Mouse (Mus musculus) gastrocnemius, postnatal 25 days (tissue): ENCODE results near the gene Sdha. TPM values are rescaled to one million over a fixed set of nuclear protein-coding genes. Genes with fewer than 3 reads are reported as not detected.

ENCODE experiments used
- DNase-seq: peaks from one replicate; pipeline ENCODE4 v3.0.0; 2022
- long read RNA-seq, 2 experiments: library from polyadenylated mRNA; stranded (forward); transcript quantifications; one replicate each; pipeline ENCODE4 v2.0.0; 2021
- total RNA-seq, 2 experiments: library from RNA; stranded (reverse); gene quantifications; 1 replicate in 1 of 2; 2 replicates in 1 of 2; pipeline ENCODE4 v1.2.3; 2021

Gene Sdha
- 100 to 1,000 TPM; 660 to 663 TPM for total RNA-seq
- long read RNA-seq, experiment 1, transcript Sdha-201 (15 exons, 2,900 nt) = major isoform, 489 of 743 reads
- long read RNA-seq, experiment 1, transcript Sdha-206 (2 exons, 858 nt) = minor isoform, 14 of 743 reads
- long read RNA-seq, experiment 1, partial matches to known transcripts = 74 of 743 reads
- long read RNA-seq, experiment 1, other reads (novel, unspliced or antisense) = 166 of 743 reads
- long read RNA-seq, experiment 2, transcript Sdha-201 (15 exons, 2,900 nt) = major isoform, 826 of 1,047 reads
- long read RNA-seq, experiment 2, partial matches to known transcripts = 102 of 1,047 reads
- long read RNA-seq, experiment 2, other reads (novel, unspliced or antisense) = 115 of 1,047 reads

GRCm38 (mm10) chr13:74349566-74350434, at the start of gene Sdha, which contains the start of gene Ccdc127:
TSS of gene Sdha (minus strand) at chr13:74350280.
TSS of gene Ccdc127 (plus strand) at chr13:74350309.
- DNase-seq = peak; percentile 95

DNA sequence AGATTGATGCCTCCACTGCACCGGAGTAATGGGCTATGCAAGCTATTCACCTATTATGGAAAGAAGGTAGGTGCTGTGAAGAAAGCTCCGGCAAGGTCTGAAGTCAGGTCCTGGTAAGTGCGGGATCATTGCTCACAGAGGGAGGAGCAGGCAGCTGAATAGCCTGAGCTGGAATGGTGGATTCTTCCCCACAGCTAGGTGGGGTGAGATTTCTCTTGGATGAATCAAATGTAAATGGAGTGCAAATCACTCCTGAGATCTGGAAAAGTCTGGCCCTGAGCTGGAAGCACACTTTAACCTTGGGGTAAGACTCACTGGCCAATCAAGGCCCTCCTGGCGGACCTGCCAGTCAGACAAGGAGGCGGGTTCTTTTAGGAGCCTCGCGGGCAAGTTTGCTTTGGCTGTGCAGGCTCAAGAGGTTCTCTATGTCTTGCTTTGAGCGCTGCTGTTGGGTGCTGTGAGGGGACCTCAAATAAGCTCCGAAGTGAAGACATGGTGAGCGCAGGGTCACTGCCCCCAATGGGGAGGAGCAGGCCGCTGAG, 49.3 kb upstream of the Sdha start, which contains the start of gene Ftl1-ps1:
Gene Ftl1-ps1, plus strand, starts transcription at position 397 of the 542 bp plus-strand sequence.
- no peak for DNase-seq

- DNase-seq = no peak
Observed at GRCm38 (mm10) chr13:74391156-74391555, 41.1 kb upstream of the Sdha start.

DNA sequence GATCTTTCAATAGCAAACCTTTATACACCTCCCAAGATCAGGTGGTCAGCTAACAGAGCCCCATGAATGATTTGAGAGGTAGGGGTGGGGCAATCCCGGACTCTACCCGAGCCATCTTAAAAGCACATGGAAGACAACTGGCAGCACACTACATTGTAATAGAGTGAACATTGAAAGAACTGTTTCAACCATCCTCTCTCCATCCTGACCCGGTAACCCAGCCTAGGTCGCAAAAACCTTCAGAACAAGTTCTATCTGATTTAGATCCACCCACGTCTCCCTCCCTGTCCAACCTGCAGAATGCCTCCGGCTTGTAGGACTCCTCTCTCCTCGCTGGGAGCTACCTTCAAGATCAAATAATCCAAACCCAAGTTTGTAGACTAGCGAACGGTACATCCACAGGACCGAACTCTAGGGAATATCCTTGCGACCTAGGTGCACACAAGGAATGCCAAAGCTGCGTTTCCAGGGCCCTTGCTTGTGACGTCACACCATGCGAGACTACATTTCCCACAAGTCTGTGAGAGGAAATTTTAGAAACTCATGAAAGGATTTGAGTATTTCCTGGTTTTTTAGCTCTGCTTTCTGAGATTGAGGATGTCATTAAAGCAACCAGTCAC, 40.4 kb upstream of the Sdha start, which contains the start of gene Zfp72:
Gene Zfp72, minus strand, starts transcription at position 466 of the 620 bp plus-strand sequence.
- DNase-seq = peak; percentile 36

DNA sequence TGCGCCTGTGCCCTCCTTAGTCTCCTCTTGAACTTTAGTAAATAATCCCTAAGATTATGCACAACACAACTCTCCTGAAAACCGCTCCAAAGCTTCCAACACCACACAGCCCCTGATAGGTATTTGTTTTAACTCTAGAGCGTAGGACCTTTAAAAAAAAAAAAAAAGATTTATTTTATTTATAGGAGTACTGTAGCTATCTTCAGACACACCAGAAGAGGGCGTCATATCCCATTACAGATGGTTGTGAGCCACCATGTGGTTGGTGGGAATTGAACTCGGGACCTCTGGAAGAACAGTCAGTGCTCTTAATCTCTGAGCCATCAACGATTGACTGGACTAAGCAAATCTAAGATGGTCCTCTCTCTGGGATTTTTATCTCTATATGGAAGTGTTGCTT, 39.6 kb upstream of the Sdha start:
- DNase-seq = no peak

DNA sequence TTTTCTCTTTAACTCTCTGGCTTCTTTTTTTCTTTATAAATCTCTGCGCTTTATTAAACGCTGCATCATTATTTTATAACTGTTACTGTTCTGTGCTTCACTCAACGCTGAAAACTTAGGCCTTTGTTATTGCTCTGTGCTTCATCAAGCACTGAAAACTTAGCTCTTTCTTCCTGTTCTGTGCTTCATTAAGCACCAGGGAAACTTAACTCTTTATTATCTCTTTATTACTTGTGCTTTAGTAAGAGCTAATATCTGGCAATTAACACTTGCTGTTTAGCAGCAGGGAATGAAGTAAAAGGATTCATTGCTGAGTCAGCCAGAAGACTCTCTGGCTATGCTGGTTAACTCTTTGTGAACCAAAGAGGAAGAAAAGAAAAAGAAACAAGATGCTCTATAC, 32.2 kb upstream of the Sdha start:
- DNase-seq = no peak

DNA sequence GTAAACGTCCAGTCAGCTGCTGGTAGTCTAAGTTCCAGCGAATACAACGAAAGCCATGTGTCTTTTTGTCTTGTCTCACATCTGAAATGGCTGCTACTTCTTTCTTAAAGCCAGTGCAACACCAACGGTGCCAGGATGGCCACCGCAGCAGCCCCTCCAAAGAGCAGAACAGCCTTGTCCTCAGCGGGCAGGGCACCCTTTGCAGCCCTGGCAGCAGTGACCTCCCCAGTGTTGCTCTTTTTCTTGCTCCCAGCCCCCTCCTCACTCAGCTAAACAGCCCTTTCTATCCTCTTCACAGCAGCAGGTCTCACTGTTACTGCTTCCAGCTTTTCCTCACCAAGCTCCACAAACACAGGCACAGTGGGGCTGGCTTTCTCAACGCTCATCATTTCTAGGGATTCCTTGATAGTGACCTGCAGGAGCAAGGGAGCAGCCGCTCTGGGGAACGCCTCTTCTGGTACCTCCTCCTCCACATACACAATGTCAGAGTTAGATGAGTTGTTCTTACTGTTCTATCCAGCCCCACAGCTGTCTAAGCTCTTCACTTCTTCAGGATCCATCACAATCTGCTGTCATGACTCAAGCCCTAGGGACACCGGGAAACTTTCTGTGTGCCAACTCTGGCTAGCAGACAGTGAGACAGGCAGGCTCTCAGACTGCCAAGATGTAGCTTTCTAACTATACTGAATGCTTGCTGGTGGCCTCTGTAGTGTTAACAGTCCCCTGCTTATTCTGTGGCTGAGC, 31.6 kb upstream of the Sdha start:
- DNase-seq = no peak

DNA sequence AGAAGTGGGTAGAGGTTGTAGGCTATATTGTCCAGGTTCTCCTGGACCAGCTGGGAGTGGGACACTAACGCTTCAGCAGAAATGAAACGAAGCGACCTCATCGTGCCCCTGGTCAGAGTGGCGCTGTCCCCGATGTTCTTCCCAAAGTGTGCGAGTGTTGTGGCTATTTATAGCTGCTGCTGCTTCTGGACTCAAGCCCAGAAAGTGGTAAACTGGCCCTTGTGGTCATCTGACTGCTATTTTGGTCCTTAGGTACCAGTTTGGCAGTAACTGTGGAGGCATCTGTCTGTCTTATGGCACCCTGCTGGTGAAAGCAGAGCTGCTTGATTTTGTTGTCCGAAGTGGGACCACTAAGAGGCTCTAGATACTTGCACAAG, 13.8 kb upstream of the Sdha start, which contains the start of gene Lrrc14b:
Gene Lrrc14b, minus strand, starts transcription at position 147 of the 377 bp plus-strand sequence.
- peak; percentile 76 for DNase-seq

DNA sequence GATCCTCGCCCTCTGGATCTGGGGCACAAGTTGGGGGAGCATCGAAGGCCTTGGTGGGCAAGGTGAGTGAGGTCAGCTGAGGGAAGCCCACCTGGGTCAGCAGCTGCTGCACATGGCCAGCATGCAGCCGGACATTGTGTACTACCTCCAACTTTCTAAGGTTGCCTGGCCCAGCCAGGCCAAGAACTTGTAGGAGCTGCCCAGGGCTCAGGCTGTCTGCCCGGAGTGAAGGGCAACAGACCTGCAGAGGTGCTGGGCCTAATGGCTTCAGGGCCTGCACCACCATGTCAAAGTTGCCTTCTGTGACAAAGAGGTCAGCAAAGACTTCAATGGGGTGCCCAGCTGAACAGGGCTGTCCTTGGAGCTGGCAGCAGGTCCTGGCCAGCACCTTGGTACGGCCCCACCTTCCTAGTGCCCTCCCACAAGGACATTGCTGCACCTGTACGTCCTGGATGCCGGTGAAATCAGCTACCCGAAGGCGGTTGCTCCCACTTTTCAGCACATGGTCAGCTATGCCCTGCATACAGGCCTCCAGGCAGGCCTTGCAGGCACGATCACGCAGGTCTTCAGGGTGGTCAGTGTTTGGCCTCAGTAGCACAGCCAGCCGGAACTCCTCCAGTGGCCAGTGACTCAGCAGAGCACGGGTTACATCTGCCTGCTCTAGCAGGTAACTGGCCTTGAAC, 13.2 kb upstream of the Sdha start:
- DNase-seq = peak; percentile 57

DNA sequence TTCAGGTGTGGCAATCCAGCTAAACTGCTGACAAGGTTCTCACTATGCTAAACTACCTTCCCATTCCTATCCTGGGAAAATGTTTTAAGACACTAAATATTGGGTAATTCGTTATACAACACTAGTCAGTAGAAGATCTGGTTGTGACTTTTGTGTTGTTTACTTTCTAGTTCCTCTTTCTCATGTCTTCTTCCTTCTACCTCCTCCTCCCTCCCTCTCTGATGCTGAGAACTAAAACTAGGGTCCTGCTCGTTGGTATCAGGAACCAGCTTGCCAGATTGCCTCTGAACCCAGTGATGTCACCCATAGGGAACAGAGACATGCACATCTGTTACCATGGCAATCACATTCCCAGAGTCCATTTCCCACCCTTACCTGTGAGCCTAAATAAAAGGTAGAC, 12.1 kb upstream of the Sdha start:
- DNase-seq = no peak

DNA sequence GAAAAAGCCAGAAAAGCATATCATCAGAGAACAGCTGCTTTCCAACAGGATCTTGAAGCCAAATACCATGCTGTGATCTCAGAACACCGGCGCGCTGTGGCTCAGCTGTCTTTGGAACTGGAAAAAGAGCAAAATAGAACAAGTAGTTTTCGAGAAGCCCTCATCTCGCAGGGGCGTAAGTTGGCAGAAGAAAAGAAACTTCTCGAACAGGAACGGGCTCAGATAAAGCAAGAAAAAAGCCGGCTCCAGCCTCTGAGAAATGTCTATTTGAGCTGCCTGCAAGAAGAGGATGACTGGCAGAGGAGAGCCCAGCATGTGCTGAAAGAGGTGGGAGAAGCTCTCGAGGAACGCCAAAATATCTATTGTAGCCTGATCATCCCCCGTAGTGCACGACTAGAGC, 6.4 kb upstream of the Sdha start:
- DNase-seq = no peak

- DNase-seq = no peak
Observed at GRCm38 (mm10) chr13:74350435-74350906, 391 bp upstream of the Sdha start.

- no peak for DNase-seq
Observed at GRCm38 (mm10) chr13:74341036-74341435, 9.0 kb downstream of the Sdha start.

GRCm38 (mm10) chr13:74329321-74329720, 20.8 kb downstream of the Sdha start:
- DNase-seq = no peak

DNA sequence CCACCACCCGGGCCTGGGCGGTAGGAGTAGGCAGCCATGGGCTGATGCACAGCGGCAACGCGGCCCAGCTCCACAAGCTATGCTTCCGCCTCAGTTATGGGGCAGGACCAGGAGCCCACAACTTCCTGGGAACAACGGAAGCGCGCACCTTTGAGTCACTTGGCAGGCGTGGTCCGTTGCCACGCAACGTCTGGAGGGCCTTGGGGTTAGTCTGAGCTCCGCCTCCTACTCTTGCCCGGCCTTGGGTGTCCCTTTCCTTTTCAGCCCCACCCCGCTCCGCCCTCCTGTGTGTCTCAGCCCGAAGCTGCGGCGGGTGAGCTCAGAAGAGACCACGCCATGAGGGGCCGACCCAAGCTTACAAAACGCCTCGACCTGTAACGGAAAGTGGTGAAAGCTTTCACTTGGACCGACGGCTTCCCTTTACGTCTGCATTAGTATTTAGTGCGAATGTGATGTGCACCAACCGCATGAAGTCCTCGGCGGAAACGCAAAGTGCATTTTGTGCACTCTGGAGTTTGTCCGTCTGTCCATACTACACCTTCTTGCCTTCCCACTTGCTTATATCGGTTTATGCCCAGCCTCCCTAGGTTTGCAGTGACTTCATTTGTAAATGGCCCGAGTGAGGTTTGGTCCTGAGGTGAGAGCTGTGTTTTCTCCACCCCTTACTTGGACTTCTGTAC, 32.8 kb downstream of the Sdha start, which contains the start of gene Pdcd6:
Gene Pdcd6, minus strand, starts transcription at position 411 of the 680 bp plus-strand sequence.
- peak; percentile 94 for DNase-seq

DNA sequence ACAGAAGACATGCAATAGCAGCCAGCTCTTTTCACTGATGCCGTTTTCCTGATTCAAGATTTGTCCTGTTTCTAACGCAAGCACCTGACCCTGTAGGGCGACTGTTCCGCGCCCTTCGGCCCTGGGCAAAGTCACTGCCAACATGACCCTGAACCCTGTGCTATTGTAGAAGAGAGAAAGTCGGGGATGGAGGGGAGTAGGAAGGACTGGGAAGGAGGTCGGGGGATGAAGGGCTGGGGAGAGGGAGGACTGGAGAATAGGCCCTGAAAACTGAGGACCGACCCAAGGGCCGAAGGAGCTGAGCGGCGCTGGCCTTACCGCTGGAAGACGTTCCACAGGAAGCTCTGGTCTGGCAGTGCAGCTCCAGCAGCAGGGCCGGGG, 33.3 kb downstream of the Sdha start:
- no peak for DNase-seq

GRCm38 (mm10) chr13:74316386-74316785, 33.7 kb downstream of the Sdha start:
- no peak for DNase-seq

DNA sequence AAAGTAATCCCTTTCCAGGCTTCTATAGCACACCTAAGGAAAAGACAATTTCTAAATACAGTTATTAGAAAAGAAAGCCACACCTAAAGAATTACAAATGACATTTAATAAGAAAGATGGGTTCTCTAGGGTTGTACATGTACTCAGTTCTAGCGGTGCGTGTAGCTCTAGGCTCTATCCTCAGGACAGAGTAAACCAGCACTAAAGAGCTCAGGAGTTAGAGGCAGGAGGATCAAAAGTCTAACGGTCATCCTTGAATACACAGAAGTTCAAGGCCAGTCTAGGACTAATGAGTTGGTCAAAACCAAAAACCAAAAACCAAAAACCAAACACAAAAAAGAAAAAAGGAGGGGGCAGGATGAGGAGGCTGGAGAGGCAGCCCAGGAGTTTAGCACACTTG, 35.5 kb downstream of the Sdha start:
- DNase-seq = no peak

GRCm38 (mm10) chr13:74305780-74306179, 44.3 kb downstream of the Sdha start:
- DNase-seq = no peak

GRCm38 (mm10) chr13:74305380-74305779, 44.7 kb downstream of the Sdha start:
- DNase-seq = no peak
